Mouse (Mus musculus) hindbrain, postnatal 0 days (tissue): ENCODE data around the gene Nutf2-ps1. TPM values are rescaled to one million over a fixed set of nuclear protein-coding genes. Genes with fewer than 3 reads are reported as not detected.
"Not testable (repeated sequence)": the region's sequence is repeated elsewhere in the genome, so short reads cannot be mapped to it uniquely, and the experiment has no call there.

Source experiments
- ATAC-seq: fragments of 200-750 bp; cut with Nextera tagmentation; 2 replicates; pipeline ENCODE4 v1.8.0; 2017; ENCODE audit warnings: mild to moderate bottlenecking, moderate TSS enrichment, moderate library complexity
- DNase-seq: peaks from one replicate; pipeline ENCODE4 v3.0.0-alpha.2; 2015; ENCODE audit warnings: low spot score
- H3K27ac ChIP-seq: fragments of 300-500 bp; sonication (generic); 2 replicates; pipeline ENCODE4 v1.5.1; 2014; ENCODE audit warnings: mild to moderate bottlenecking
- H3K27me3 ChIP-seq: fragments of 300-500 bp; sonication (generic); 2 replicates; pipeline ENCODE4 v1.6.1; 2014; ENCODE audit warnings: low read length, mixed read lengths; ENCODE audit not compliant: insufficient read depth
- H3K36me3 ChIP-seq: fragments of 300-500 bp; sonication (generic); 2 replicates; pipeline ENCODE4 v1.6.1; 2014; ENCODE audit warnings: low read length, mixed read lengths; ENCODE audit not compliant: insufficient read depth
- H3K4me1 ChIP-seq: fragments of 300-500 bp; sonication (generic); 2 replicates; pipeline ENCODE4 v1.6.1; 2014; ENCODE audit warnings: antibody characterized with exemption, low read length, mixed read lengths; ENCODE audit not compliant: insufficient read depth
- H3K4me2 ChIP-seq: fragments of 300-500 bp; sonication (generic); 2 replicates; pipeline ENCODE4 v1.6.1; 2014; ENCODE audit warnings: low read depth, mild to moderate bottlenecking, low read length, moderate library complexity, mixed read lengths
- H3K4me3 ChIP-seq: fragments of 300-500 bp; sonication (generic); 2 replicates; pipeline ENCODE4 v1.5.1; 2014; ENCODE audit warnings: low read length
- H3K9ac ChIP-seq: fragments of 300-500 bp; sonication (generic); replicated peaks from 2 replicates; pipeline ENCODE4 v1.6.1; 2014; ENCODE audit warnings: mild to moderate bottlenecking, low read length, moderate library complexity, mixed read lengths
- H3K9me3 ChIP-seq: fragments of 300-500 bp; sonication (generic); 2 replicates; pipeline ENCODE4 v1.6.1; 2016; ENCODE audit warnings: low read length, mixed read lengths
- CTCF ChIP-seq: IDR thresholded peaks from 2 replicates; pipeline ENCODE4 v1.5.1; 2016; ENCODE audit warnings: antibody characterized with exemption, control low read depth, low read depth
- WGBS: fragments of 180-500 bp; shearing (Covaris S2); extraction: QIAGEN DNeasy Blood & Tissue Kit; methylation state at CpG from one replicate; pipeline ENCODE4 v1.1.7; 2014; 5-methylcytosine and 5-hydroxymethylcytosine counted together
- polyA plus RNA-seq: library from polyadenylated mRNA; unstranded; fragments of >200 nt; fragmentation: Nextera tagmentation; extraction: Ambion mirVana; gene quantifications from 2 replicates; pipeline ENCODE4 v1.2.1, GENCODE M21; 2015
- total RNA-seq: library from RNA; depleted of rRNA; stranded (reverse); fragments of >200 nt; gene quantifications from 2 replicates; pipeline ENCODE4 v1.2.3, GENCODE M21; 2014

Nutf2-ps1 gene
- total and polyA plus RNA-seq, 2 experiments from 2014 or later, result 106 to 225 TPM

- Histone ChIP-seq H3K9me3 (no peaks in the 10 kb centered on the region), H3K27me3 (no peaks in the 10 kb centered on the region), H3K27ac (peak within 1 kb of the TSS; percentile 98), H3K4me1 (peaks cover 13% of the 10 kb centered on the region; the same call in 1 of the 2 replicates), H3K9ac (peak within 1 kb of the TSS; percentile 97), H3K4me2 (peak within 1 kb of the TSS; percentile 98), H3K36me3 (no peaks in the 10 kb centered on the region), H3K4me3 (peak within 1 kb of the TSS; percentile 96)
- DNase-seq, result peak; percentile 98
- peak; percentile 97 for ATAC-seq
- peak; percentile 76 for TF ChIP-seq CTCF
- WGBS, result under 1% methylated on average over 70 of the region's 70 CpGs
These were observed 11.1 kb upstream of the Nutf2-ps1 start, which contains the start of gene Smc3 for GRCm38 (mm10) chr19:53599757-53600539. TSS of gene Smc3 (plus strand) at chr19:53600398.

DNA sequence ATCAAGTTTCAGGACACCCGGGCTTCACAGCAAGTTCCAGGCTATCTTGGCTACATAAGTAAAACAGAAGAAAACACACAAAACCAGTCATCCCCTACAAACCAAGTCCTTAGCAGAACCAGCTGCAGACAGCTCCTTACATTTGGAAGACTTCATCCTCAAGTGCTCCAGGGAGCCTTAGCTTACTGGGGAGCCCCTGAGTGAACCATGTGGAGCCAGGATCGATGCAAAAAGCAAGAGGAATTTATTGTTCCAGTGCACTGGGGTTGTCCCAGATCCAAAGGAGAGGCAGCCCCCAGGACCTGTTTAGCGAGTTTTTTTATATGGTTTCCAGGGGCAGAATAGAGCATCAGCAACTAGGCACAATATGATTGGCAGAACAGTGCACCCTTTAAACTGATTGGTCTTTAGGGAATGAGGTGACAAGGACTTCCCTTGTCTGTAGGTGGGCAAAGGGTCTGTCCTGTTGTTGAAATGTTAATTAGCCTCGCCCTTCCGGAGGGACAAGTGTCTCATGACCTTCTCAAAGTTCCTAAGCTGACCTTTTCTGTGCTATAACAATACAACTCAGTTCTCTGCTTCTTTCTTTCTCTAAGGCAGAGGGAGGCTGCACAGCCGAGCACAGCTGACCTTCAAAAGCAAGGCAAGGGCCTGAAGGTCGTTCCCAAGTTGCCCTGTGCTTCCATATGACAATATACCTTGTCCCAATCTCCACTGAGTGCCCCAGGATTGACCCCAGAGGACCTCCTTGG, 8.0 kb upstream of the Nutf2-ps1 start:
- Histone ChIP-seq H3K4me1 (peaks cover 4% of the 10 kb centered on the region; the same call in 1 of the 2 replicates), H3K36me3 (no peaks in the 10 kb centered on the region), H3K27me3 (no peaks in the 10 kb centered on the region), H3K4me2 (no peak overlapping the region), H3K27ac (no peak overlapping the region), H3K4me3 (no peak overlapping the region), H3K9ac (no peak overlapping the region), H3K9me3 (no peaks in the 10 kb centered on the region)
- WGBS, result 54% methylated on average over 7 of the region's 7 CpGs
- ATAC-seq (no peak), DNase-seq (no peak)
- no peak for TF ChIP-seq CTCF

GRCm38 (mm10) chr19:53587686-53588085, 1.2 kb downstream of the Nutf2-ps1 start:
- not testable (repeated sequence) for ATAC-seq, H3K4me3 ChIP-seq, H3K36me3 ChIP-seq, H3K27ac ChIP-seq, H3K27me3 ChIP-seq, DNase-seq, H3K9me3 ChIP-seq, H3K9ac ChIP-seq, H3K4me1 ChIP-seq, H3K4me2 ChIP-seq
- WGBS, result 86% methylated on average over 3 of the region's 3 CpGs

DNA sequence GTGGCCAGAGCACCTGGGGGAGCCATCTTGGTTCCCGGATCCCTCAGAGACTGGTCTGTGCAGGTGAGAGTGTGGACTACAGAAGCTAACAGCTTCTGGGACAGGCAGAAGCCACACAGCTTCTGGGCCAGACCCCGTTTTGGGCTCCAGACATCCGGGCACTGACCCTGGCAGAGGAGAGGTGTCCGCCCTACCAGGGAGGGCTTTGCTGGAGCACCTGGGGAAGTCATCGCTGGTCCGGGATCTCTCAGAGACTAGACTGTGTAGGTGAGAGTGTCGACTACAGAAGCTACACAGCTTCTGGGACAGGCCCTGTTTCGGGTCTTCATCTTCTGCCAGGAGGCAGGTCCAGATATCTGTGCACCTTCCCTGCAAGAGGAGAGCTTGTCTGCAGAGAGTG, 8.6 kb downstream of the Nutf2-ps1 start:
- not testable (repeated sequence) for DNase-seq, H3K4me1 ChIP-seq, H3K27ac ChIP-seq, ATAC-seq, H3K36me3 ChIP-seq, H3K27me3 ChIP-seq, H3K4me2 ChIP-seq, H3K9ac ChIP-seq, H3K9me3 ChIP-seq, H3K4me3 ChIP-seq
- 95% methylated on average over 8 of the region's 8 CpGs for WGBS

DNA sequence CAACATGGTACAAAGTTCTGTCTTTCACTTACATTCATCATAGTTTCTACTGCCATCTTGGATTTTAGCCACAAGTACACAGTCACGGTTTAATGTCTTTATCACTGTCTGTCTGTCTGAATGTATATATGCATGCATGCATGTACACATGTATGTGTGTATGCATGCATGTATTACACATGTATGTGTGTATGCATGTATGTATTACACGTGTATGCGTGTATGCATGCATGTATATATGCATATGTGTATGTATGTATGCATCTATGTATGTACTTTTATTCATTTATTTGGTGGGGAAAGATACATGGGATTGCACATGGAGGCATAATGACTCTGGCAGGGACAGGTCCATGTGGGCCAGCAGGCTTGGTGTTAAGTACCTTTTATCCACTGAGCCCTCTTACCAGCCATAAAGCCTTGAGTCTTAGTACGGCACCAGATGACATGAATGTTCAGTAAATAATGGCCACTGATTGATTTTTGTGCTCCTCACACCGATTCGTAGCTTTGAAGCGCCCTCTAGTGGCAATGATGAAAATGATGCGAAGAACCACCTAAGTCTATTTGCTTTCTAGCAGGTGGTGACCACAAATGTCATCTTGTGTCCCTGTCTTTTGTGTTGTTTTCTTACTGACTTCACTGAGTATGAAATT, 10.1 kb downstream of the Nutf2-ps1 start:
- no peak overlapping the region for H3K27ac ChIP-seq
- no peaks in the 10 kb centered on the region for H3K27me3 ChIP-seq
- DNase-seq (peak; percentile 93), ATAC-seq (peak; percentile 75)
- H3K4me1 ChIP-seq, result no peaks in the 10 kb centered on the region
- H3K4me2 ChIP-seq, result no peak overlapping the region
- no peak overlapping the region for H3K9ac ChIP-seq
- H3K9me3 ChIP-seq, result no peaks in the 10 kb centered on the region
- no peaks in the 10 kb centered on the region for H3K36me3 ChIP-seq
- peak; percentile 92 for TF ChIP-seq CTCF
- WGBS, result 15% methylated on average over 8 of the region's 8 CpGs
- H3K4me3 ChIP-seq, result no peak overlapping the region

- H3K9ac ChIP-seq, result no peak overlapping the region
- H3K36me3 ChIP-seq, result no peaks in the 10 kb centered on the region
- no peaks in the 10 kb centered on the region for H3K9me3 ChIP-seq
- TF ChIP-seq CTCF, result no peak
- no peak overlapping the region for H3K4me3 ChIP-seq
- H3K4me2 ChIP-seq, result no peak overlapping the region
- no peaks in the 10 kb centered on the region for H3K27me3 ChIP-seq
- H3K4me1 ChIP-seq, result no peaks in the 10 kb centered on the region
- DNase-seq (no peak), ATAC-seq (no peak)
- no peak overlapping the region for H3K27ac ChIP-seq
- 47% methylated on average over 11 of the region's 11 CpGs for WGBS
These were observed 11.7 kb downstream of the Nutf2-ps1 start for GRCm38 (mm10) chr19:53577025-53577800.
